Mouse (Mus musculus): ENCODE measurements around the gene Camk1d. TPM values are rescaled to one million over a fixed set of nuclear protein-coding genes. Genes with fewer than 3 reads are reported as not detected.
"Not testable (repeated sequence)": the region's sequence is repeated elsewhere in the genome, so short reads cannot be mapped to it uniquely, and the experiment has no call there.

The Camk1d gene
- polyA plus RNA-seq, 1 experiment from 2014 or later: 1.3 TPM

- H3K27ac ChIP-seq; H3K4me3 ChIP-seq; H3K9me3 ChIP-seq (replicated peaks); H3K9ac ChIP-seq; H3K27me3 ChIP-seq (replicated peaks); H3K4me1 ChIP-seq; ATAC-seq; H3K36me3 ChIP-seq; H3K4me2 ChIP-seq: not testable (repeated sequence)
- WGBS (ENCODE audit: insufficient replicate concordance): 48% methylated on average over 3 of the region's 3 CpGs
Observed at GRCm38 (mm10) chr2:5539894-5540293, 174.4 kb downstream of the Camk1d start.

- ATAC-seq: no peak
- 54% methylated on average over 2 of the region's 2 CpGs for WGBS (ENCODE audit: insufficient replicate concordance)
- Histone ChIP-seq H3K27ac (no peak overlapping the region), H3K9me3 (replicated peaks) (no peaks in the 10 kb centered on the region), H3K36me3 (no peaks in the 10 kb centered on the region), H3K4me3 (no peak overlapping the region), H3K4me2 (no peak overlapping the region), H3K4me1 (no peaks in the 10 kb centered on the region), H3K27me3 (replicated peaks) (no peaks in the 10 kb centered on the region), H3K9ac (no peak overlapping the region)
Observed at GRCm38 (mm10) chr2:5533868-5534267, 180.4 kb downstream of the Camk1d start.

GRCm38 (mm10) chr2:5529992-5530391 lies 184.3 kb downstream of the Camk1d start:
- ATAC-seq: no peak
- H3K36me3 ChIP-seq: no peaks in the 10 kb centered on the region
- H3K27ac ChIP-seq: no peak overlapping the region
- WGBS (ENCODE audit: insufficient replicate concordance): 48% methylated on average over 2 of the region's 2 CpGs
- H3K4me2 ChIP-seq: no peak overlapping the region
- H3K4me3 ChIP-seq: no peak overlapping the region
- H3K9ac ChIP-seq: no peak overlapping the region
- H3K27me3 ChIP-seq (replicated peaks): no peaks in the 10 kb centered on the region
- H3K9me3 ChIP-seq (replicated peaks): no peaks in the 10 kb centered on the region
- no peaks in the 10 kb centered on the region for H3K4me1 ChIP-seq

- no peaks in the 10 kb centered on the region for H3K36me3 ChIP-seq
- no peaks in the 10 kb centered on the region for H3K27me3 ChIP-seq (replicated peaks)
- no peak overlapping the region for H3K4me2 ChIP-seq
- 62% methylated on average over 8 of the region's 8 CpGs for WGBS (ENCODE audit: insufficient replicate concordance)
- no peak overlapping the region for H3K9ac ChIP-seq
- ATAC-seq: no peak
- H3K27ac ChIP-seq: no peak overlapping the region
- H3K4me1 ChIP-seq: no peaks in the 10 kb centered on the region
- H3K4me3 ChIP-seq: no peak overlapping the region
- H3K9me3 ChIP-seq (replicated peaks): 0 out of 2 replicates have a peak, but pooled peaks cover under 1% of the 10 kb centered on the region
Observed at GRCm38 (mm10) chr2:5519221-5519669, 195.1 kb downstream of the Camk1d start.

GRCm38 (mm10) chr2:5515106-5515505 lies 199.2 kb downstream of the Camk1d start:
- Histone ChIP-seq H3K9ac (no peak overlapping the region), H3K4me1 (no peaks in the 10 kb centered on the region), H3K4me2 (no peak overlapping the region), H3K9me3 (replicated peaks) (0 out of 2 replicates have a peak, but pooled peaks cover 3% of the 10 kb centered on the region), H3K36me3 (no peaks in the 10 kb centered on the region), H3K27me3 (replicated peaks) (no peaks in the 10 kb centered on the region), H3K27ac (no peak overlapping the region), H3K4me3 (no peak overlapping the region)
- WGBS (ENCODE audit: insufficient replicate concordance): 77% methylated on average over 2 of the region's 2 CpGs
- ATAC-seq: no peak

DNA sequence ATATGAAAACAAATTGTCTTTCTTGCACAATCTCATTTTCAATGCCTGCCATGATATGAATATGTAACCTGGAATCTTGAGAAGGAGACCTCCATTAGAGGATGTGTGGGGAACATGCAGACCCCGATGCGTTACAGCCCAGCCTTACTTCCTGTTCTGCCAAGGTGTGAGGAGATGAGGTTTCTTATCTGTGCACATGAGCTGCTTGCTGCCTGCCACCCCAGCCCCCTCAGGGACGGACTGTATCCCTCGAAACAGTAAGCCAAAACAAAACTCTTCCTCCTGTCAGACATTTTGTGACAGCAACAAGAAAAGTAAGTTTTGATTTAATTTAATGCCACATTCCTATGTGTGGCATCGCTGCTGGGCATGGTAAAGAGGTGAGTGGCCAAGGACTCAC lies 200.2 kb downstream of the Camk1d start:
- 66% methylated on average over 5 of the region's 5 CpGs for WGBS (ENCODE audit: insufficient replicate concordance)
- no peak overlapping the region for H3K4me2 ChIP-seq
- no peak for ATAC-seq
- H3K9ac ChIP-seq: no peak overlapping the region
- no peak overlapping the region for H3K4me3 ChIP-seq
- no peak overlapping the region for H3K27ac ChIP-seq
- H3K9me3 ChIP-seq (replicated peaks): 0 out of 2 replicates have a peak, but pooled peaks cover 3% of the 10 kb centered on the region
- no peaks in the 10 kb centered on the region for H3K36me3 ChIP-seq
- no peaks in the 10 kb centered on the region for H3K4me1 ChIP-seq
- no peaks in the 10 kb centered on the region for H3K27me3 ChIP-seq (replicated peaks)

- Histone ChIP-seq H3K4me2 (no peak overlapping the region), H3K9me3 (replicated peaks) (0 out of 2 replicates have a peak, but pooled peaks cover 3% of the 10 kb centered on the region), H3K27me3 (replicated peaks) (no peaks in the 10 kb centered on the region), H3K27ac (no peak overlapping the region), H3K4me1 (no peaks in the 10 kb centered on the region), H3K36me3 (no peaks in the 10 kb centered on the region), H3K9ac (no peak overlapping the region), H3K4me3 (no peak overlapping the region)
- 64% methylated on average over 2 of the region's 2 CpGs for WGBS (ENCODE audit: insufficient replicate concordance)
- ATAC-seq: peak; percentile 51
Observed at GRCm38 (mm10) chr2:5513621-5514020, 200.7 kb downstream of the Camk1d start.

DNA sequence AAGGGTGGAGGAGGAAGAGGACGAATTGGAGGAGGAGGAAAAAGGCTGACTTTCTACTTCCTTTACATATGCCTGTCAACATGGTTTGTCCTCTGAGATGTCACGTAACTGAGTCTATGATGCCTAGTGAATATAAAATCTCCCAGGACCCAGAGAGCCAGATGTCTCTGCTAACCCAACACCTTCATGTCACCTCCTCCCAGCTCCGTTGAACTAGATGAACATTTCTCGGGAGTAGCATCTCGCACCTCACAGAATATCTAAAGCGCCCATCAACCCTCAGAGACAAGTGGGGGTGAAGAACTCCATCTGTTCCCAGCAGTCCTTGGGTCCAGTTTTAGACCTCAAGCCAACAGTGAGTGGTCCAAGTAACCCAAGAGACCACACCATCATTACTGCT lies 204.3 kb downstream of the Camk1d start:
- H3K4me3 ChIP-seq: no peak overlapping the region
- H3K4me2 ChIP-seq: no peak overlapping the region
- no peaks in the 10 kb centered on the region for H3K27me3 ChIP-seq (replicated peaks)
- 0 out of 2 replicates have a peak, but pooled peaks cover 3% of the 10 kb centered on the region for H3K9me3 ChIP-seq (replicated peaks)
- no peak overlapping the region for H3K9ac ChIP-seq
- WGBS (ENCODE audit: insufficient replicate concordance): 72% methylated on average over 6 of the region's 6 CpGs
- no peaks in the 10 kb centered on the region for H3K4me1 ChIP-seq
- H3K36me3 ChIP-seq: no peaks in the 10 kb centered on the region
- H3K27ac ChIP-seq: no peak overlapping the region
- ATAC-seq: no peak

DNA sequence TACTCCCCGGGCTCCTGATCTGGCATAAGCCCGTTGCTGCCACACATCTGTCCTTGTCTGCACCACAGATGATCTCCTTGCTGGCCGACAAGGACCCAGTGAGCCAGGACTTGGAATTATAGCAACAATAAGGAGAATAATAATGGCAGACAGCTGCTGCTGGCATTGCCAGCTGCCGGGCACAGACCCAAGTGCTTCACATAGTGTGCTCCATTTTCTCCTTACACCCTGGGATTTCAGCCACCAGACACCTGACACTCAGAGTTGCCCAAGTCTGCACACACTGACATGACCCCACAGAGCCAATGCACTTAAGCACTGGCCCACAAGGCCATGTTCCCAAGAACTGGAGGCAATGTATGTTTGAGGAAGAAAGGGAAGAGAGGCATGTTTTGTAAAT lies 214.7 kb downstream of the Camk1d start:
- 61% methylated on average over 4 of the region's 4 CpGs for WGBS (ENCODE audit: insufficient replicate concordance)
- no peak for ATAC-seq
- Histone ChIP-seq H3K36me3 (no peaks in the 10 kb centered on the region), H3K9ac (no peak overlapping the region), H3K4me1 (no peaks in the 10 kb centered on the region), H3K4me2 (no peak overlapping the region), H3K27ac (no peak overlapping the region), H3K27me3 (replicated peaks) (no peaks in the 10 kb centered on the region), H3K4me3 (no peak overlapping the region), H3K9me3 (replicated peaks) (no peaks in the 10 kb centered on the region)

DNA sequence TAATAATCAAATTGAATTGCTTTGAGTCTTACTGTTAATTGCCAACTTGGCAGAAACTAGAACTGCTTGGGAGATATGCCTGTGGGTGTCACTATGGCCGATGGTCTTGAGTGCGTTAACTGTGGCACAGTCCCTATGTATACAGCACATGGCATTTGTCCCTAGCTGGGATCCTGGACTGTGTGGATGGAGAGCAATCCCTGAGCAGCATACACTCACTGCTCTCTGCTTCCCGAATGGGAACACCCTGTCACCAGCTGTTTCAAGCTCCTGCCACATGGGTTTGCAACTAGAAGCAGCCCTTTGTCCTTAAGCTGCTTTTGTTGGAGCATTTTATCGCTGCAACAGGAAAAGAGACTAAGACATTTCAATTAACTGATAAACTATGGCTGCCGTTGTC lies 224.4 kb downstream of the Camk1d start:
- no peaks in the 10 kb centered on the region for H3K27me3 ChIP-seq (replicated peaks)
- H3K9me3 ChIP-seq (replicated peaks): no peaks in the 10 kb centered on the region
- ATAC-seq: no peak
- H3K4me1 ChIP-seq: no peaks in the 10 kb centered on the region
- no peak overlapping the region for H3K9ac ChIP-seq
- no peak overlapping the region for H3K4me2 ChIP-seq
- H3K36me3 ChIP-seq: no peaks in the 10 kb centered on the region
- WGBS (ENCODE audit: insufficient replicate concordance): 50% methylated on average over 5 of the region's 5 CpGs
- H3K4me3 ChIP-seq: no peak overlapping the region
- no peak overlapping the region for H3K27ac ChIP-seq

GRCm38 (mm10) chr2:5487344-5487743 lies 227.0 kb downstream of the Camk1d start:
- Histone ChIP-seq H3K9me3 (replicated peaks) (no peaks in the 10 kb centered on the region), H3K4me2 (no peak overlapping the region), H3K9ac (no peak overlapping the region), H3K27me3 (replicated peaks) (no peaks in the 10 kb centered on the region), H3K27ac (no peak overlapping the region), H3K4me3 (no peak overlapping the region), H3K36me3 (no peaks in the 10 kb centered on the region), H3K4me1 (no peaks in the 10 kb centered on the region)
- 68% methylated on average over 3 of the region's 3 CpGs for WGBS (ENCODE audit: insufficient replicate concordance)
- ATAC-seq: no peak

- Histone ChIP-seq H3K27me3 (replicated peaks) (no peaks in the 10 kb centered on the region), H3K9ac (no peak overlapping the region), H3K4me1 (no peaks in the 10 kb centered on the region), H3K27ac (no peak overlapping the region), H3K9me3 (replicated peaks) (no peaks in the 10 kb centered on the region), H3K4me3 (no peak overlapping the region), H3K4me2 (no peak overlapping the region), H3K36me3 (no peaks in the 10 kb centered on the region)
- WGBS (ENCODE audit: insufficient replicate concordance): 64% methylated on average over 7 of the region's 7 CpGs
- no peak for ATAC-seq
Observed at GRCm38 (mm10) chr2:5486663-5487062, 227.7 kb downstream of the Camk1d start.

- Histone ChIP-seq H3K4me3 (no peak overlapping the region), H3K4me1 (no peaks in the 10 kb centered on the region), H3K4me2 (no peak overlapping the region), H3K36me3 (no peaks in the 10 kb centered on the region), H3K9ac (no peak overlapping the region), H3K27ac (no peak overlapping the region), H3K27me3 (replicated peaks) (no peaks in the 10 kb centered on the region), H3K9me3 (replicated peaks) (no peaks in the 10 kb centered on the region)
- WGBS (ENCODE audit: insufficient replicate concordance): 73% methylated on average over 6 of the region's 6 CpGs
- no peak for ATAC-seq
Observed at GRCm38 (mm10) chr2:5485786-5486185, 228.5 kb downstream of the Camk1d start.

All from liver, embryonic 12.5 days (tissue).